Mouse (Mus musculus) ZHBTc4 (cell line): Measurements from ENCODE around the gene Pla2g6.

Experiments
- DNase-seq: peaks from one replicate; pipeline ENCODE4 v3.0.0-alpha.2; 2011; ENCODE audit warnings: low read depth, low spot score

Gene Pla2g6

DNA sequence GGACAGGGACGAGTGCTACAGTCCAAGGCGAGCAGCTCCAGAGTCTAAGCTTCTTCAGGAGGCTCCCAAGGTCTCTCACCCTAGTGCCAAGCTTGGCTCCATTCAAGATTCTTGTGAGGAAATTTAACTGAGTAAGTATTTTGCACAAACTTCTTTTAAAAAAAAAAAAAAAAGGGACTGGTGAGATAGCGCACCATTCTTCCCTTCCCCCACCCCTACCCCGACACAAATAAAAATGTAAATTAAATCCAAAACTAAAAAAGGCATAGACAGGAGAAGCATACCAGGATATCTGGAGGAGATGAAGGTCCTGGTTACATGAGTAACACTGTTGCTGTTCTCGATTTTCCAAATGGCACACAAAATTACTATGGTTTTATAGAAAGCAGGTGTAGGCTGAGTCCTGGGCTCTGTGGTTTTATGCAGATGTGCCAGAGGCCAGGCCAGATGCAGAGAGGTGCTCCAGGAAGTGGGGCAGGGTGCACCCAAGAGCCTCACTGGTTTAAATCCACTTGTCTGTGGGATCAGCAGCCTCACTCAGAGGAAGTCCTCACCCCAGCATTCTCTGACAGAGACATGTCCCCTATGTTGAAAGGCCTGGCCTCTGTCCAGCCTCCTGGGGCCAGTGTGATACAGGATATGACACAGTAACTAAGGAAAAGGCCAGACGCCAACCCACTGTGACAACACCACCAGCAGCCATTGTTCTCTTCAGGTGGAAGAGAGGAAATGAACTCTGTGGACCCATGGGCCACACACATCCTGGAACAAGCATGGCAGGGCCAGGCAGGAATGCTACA lies 5.0 kb downstream of the Pla2g6 start:
- no peak for DNase-seq

DNA sequence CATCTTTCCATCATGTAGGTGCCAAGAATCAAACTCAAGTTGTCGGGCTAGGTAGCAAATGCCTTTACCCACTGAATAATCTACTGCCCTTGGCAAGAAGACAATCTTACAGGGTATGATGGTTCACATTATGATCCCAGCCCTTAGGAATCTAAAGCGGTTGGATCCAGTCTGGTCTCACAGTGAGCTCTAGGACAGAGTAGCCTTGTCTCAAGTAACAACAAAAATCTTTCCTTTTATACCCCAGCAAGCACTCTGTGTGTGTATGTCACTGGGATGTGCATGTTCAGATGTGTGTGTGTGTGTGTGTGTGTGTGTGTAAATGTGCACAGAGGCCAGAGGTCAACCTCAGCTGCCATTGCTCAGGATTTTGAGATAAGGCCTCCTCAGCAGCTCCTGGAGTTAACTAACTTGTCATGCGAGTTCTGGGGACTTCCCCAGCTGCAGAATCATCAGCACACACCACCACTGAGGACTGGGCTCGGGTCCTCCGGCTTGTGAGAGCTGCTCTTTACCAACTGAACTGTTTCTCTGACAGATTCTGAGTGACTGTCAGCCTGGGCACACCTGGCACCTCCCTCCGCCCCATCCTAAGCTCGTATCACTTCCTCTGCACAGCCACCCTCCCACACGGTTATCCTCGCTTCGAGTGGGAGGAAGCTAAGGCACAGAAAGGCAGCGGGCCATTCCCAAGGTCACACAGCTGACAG lies 5.8 kb downstream of the Pla2g6 start:
- DNase-seq, result no peak

DNA sequence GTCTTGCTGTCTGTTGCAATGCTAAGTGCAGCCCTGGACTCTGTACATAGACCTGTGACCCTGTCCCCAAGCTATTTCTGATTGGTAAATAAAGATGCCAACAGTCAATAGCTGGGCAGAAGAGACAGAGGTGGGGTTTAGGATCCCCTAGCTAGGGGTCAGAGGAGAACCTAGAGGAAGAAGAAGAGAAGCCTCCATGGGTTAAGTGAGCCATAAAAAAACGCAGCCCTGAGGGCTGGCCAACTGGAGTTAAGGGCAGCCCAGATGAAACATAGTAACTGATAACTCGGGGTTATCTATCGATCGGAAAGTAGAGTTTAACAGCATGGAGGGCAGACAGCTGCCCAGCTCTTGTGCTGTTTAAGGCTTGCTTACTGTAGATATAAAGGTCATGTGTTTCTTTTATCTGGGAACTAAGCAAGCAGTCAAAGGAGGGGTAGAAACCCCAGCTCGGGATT lies 6.4 kb downstream of the Pla2g6 start:
- DNase-seq, result no peak

DNA sequence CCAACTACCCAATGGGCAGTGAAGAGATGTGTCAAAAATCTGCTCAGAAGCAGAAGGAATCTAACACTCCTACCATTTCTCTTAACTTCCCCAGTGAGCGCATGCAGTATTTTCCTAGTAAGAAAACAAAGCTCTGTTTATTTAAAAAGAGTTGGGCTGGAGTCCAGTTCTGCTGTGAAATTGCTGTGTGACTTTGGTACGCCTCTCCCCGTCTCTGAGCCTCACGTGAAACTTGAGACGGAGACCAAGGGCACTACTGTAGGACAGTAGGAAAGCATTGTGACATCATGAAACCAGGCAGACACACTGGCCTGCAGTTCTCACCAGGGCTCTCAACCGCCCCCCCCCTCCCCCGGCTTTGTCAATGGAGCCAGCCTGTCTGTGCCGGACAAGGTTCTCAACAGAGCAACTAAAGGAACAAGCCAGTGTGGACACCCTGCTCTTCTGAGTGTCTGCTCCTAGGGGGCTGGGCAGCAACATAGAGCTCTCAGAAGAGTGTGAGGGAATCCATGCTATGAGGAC lies 14.3 kb downstream of the Pla2g6 start:
- no peak for DNase-seq

DNA sequence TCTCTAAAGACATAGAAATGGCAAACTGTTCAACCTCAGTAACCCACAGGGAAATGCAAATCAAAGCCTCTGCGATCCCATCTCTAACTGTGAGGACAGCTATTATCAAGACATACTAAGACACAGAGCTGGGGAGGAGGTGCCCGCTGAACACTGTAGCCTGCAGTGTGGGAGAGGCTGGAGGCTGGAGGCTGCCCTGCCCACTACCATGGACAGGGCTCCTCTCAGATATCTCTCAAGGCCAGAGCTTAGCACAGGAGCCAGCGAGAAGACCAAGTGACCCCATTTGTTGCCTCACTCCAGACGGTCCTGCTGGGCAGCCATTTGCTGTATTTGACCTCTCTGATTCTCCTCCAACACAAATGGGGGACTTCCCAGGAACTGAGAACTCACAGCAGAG lies 20.3 kb downstream of the Pla2g6 start:
- no peak for DNase-seq

DNA sequence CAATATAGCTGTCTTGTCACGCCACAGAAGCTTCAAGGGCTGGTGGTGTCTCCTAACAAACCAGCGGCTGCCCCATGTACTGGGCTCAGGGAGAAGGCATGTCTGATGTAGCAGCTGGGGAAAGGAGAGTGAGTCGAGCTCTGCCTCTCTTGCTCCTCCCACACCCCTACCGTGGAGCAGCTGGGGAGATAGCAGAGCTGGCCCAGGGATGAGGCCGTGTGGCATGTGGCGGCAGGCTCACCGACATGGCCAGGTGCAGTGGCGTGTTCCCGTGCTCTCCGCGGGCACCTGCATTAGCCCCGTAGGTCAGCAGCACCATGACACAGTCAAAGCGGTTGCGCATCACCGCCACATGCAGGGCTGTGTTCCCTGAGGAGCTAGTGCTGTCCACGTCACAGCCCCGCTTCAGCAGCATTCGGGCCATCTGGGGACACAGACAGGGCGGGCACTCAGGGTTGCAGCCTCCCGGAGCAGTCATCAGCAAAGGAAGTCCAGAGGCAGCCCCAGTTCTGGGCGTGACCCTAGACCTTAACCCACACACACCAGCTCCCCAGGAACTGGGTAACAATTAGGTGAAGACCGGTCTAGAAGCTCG lies 22.1 kb downstream of the Pla2g6 start:
- peak; percentile 44 for DNase-seq

DNA sequence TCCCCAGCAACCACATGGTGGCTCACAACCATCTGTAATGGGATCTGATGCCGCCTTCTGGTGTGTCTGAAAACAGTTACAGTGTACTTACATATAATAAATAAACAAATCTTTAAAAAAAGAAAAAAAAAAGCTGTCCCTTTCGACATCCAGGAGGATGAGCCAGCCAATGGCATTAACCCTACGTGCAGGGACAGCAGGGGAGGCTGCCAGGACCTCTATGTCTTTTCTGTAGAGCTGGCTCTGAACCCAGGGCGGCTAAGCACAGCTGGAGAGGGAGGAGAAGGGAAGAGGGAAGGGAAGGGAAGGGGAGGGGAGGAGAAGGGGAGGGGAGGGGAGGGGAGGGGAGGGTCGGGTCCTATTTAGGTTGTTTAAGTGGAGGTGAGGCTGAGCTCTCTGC lies 23.4 kb downstream of the Pla2g6 start:
- DNase-seq, result no peak

DNA sequence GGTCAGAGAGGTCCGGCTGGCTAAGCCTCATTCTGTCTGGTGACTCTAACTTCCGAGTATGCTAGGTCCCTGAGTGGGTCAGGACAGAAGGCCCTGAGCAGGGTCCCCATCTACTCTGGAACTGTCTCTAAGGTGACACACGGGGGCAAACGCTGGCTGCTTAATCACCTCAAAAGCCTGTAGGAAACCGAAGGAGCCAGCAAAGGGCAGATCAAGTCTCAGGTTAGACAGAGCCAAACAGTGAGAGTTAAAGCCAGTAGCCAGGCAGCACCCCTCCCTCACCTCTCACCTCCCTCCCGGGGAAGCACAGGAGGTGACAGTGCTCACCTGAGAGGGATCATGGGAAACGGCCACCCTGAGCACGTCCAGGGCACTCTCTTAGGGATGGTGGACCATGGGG lies 24.5 kb downstream of the Pla2g6 start:
- no peak for DNase-seq

DNA sequence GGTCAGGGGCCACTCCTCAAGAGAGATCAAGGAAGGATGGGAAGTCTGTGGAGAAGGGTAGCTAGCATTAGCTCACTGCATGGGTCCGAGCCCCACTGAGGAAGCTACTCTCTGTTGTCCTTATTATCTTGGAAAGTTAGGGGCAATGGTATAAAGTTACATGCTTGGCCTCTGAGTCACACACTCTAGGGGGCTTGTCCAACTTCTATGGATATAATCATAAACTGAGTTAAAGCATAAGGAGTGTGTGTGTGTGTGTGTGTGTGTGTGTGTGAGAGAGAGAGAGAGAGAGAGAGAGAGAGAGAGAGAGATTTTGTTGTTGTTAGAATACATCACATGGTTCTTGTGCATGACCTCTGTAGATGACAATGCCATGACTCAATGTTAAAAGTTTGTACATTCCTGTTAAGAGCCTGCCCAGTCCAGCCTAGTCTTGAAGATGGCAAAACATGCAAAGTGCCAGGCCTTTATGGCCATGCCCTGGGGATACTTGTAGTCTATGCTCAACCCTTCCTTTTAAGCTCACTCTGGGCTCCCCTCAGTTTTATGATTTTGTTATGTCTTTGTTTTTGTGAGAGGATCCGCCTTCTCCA lies 28.5 kb downstream of the Pla2g6 start:
- DNase-seq, result no peak

DNA sequence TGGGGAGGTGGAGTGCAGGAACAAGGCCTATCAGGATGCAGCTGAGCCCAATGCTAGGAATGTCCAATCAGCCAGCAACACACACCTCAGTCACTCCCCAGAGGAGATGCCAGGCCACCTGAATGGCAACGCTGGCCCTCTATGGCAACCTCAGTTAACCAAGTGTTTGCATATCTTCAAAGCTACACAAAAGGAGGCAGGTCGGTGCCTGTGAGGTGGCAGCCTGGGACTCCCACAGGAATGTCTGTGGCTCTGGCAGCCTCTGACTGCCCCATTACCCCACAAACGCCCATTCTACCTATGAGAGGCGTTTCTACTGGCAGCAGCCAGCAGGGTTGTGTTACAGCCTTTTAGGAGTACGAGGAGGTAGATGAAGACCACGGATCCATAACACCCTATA lies 29.6 kb downstream of the Pla2g6 start:
- no peak for DNase-seq

DNA sequence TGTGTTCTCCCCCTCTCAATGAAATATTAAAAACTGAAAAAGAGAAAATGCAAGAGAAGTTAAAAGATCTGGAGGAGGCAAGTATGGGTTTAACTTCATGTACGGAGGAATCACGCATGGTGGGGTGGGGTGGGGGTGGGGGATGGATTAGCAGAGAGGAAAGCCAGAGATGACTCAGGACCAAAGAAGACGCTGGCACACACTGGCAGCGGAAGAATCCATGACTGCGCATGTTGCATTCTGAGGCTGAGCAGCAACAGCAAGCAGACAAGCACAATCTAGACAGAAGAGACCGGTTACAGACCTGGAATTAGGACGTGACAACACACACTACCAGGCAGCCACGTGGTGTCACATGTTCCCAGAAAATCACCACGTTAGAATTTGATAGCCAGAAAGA lies 35.4 kb downstream of the Pla2g6 start:
- no peak for DNase-seq

DNA sequence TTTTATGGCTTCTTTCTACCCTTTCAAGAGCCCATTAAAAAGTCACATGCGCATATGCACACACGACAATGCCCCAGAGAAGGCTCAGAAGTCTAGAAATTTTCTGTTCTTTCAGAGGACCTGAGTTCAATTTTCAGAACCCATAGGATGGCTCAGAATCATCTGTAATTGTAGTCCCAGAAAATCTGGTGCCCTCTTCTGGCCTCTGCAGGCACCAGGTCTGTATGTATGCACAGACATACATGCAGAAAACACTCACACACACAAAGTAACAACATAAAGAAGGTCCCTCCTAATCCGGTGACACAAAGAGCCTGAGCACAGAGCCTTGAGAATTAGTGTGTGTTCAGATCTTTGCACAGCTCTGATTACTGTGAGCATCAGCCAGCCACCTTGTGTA lies 37.9 kb downstream of the Pla2g6 start:
- DNase-seq, result no peak

DNA sequence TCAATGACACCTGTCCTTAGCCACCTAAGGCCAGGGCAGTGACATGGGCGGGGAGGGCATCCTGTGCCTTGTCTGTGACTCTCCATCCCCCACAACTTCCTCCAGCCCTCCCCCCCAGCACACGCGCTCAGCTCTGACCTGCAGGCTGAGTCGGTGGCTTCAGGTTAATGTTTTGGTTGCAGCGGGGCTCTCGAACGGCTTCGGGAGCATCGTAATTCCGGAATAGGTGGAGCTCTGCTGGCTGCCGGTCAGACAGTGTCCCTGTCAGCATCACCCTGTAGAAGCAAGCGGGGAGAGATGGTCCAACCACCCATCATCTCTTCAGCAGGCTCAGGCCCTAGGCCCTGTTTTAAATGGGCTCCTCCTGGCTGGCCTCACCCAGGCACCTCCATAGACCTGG lies 38.7 kb downstream of the Pla2g6 start:
- DNase-seq, result no peak

DNA sequence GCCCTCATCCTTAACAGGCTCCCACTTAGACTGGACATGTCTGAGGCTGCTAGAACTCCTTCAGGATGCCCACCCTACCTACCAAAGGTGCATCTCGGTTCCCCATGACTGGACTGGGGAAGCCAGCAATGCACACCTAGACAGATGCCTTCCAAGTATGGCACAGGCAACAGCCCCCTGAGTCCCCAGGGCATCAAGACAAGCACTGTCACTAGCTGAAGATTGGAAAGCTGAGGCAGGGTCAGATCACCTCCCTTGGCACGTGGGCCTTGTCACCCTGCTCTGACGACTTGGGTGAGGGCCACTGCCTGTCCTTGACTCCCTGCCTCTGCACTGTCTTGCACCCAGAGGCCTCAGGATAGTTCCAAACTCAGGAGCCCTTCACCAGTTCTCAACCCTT lies 39.8 kb downstream of the Pla2g6 start:
- DNase-seq, result no peak

DNA sequence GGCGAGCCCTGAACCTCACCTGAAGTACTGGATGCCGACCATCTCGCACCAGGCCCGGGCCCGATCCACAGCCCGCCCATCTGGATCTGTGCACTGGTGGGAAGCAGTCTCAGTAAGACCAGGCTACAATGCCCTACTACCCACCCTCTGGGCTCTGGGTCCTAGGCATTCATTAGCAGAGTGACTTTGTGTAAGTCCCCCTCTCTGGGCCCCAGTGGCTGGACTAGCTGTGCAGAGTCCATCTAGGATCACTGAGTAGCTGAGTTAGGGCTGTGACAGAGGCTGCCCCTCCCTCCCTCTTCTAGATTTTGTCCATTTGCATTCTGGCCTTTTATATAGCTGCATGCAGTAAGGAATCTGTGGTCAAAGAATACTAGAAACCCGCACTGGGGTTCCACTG lies 41.1 kb downstream of the Pla2g6 start:
- no peak for DNase-seq

DNA sequence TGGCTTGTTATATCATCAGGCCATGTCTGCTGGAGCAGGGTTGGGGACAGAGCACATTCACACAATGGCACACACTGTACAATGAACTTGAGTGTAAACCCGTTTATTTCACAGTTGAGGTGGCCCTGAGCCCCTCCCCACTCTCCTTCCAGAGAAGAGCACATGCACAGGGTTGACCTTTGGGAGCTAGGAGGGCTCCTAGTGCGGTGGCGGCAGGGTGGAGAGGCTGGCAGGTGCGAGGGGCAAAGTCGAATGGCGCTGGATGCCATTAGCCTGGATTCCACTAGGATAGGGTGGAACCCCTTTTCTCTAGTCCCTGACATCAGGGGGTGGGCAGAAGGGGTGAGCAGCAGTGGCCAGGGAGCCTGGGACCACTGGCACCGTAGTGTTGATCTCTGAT lies 42.0 kb downstream of the Pla2g6 start:
- DNase-seq, result no peak

DNA sequence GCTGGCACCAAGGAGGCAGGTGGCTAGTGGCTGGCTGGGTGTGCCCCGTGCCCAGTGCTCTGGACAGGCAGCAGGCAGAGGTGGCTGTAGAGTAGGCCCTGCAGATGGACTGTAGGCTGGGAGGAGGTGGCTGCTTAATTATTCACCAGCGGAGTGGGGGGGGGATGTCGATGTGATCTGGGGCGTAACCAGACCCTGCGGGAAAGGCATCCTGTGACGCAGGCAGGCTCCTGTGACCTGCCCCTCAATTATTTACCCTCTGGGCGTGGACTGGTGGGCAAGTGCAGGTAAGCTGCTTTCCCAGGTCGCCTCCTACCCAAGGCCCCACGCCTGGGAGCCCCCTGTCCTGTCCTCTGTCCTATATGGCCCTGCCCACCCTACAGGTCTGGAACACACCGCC lies 42.8 kb downstream of the Pla2g6 start, which contains the start of gene Baiap2l2:
Gene Baiap2l2 (minus strand): TSS at position 139 of the 400 bp plus-strand sequence.
- DNase-seq, result no peak

DNA sequence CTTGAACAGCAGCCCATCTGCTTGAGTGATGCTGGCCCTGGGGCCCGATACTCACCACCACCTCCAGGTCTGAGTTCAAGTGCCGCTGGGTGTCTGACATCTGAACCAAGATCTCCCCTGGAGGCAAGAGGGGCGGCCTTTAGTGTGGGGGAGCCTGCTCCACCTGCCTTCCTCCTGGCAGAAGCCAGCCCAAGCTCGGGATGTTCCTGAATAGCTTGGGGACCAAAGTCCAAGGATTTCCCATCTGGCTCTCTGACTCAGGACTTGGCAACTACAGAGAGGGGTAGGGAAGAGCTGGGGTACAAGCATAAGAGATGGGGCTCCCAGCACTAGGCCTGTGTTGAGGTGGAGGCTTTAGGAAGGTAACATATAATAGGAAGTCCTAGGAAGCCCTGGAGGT lies 44.8 kb downstream of the Pla2g6 start:
- no peak for DNase-seq

DNA sequence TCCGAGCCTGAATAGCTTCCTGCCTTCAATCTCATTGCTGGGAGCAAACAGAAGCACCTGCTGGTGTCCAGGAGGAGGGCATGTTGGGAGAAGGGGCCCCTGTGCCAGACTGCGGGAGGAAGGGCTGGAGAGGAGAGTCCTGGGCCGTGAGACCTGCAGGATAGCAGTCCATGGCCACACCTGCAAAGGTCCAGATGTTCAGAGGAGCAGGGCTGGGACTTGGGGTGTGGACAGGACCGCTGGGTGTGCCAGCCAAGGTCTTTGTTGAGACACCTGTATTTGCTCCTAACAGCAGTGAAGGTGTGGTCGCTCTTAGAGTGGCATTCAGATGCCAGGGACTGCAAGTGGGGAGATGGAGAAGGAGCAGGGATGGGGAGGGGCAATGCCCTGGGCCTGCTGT lies 45.8 kb downstream of the Pla2g6 start:
- DNase-seq, result no peak

DNA sequence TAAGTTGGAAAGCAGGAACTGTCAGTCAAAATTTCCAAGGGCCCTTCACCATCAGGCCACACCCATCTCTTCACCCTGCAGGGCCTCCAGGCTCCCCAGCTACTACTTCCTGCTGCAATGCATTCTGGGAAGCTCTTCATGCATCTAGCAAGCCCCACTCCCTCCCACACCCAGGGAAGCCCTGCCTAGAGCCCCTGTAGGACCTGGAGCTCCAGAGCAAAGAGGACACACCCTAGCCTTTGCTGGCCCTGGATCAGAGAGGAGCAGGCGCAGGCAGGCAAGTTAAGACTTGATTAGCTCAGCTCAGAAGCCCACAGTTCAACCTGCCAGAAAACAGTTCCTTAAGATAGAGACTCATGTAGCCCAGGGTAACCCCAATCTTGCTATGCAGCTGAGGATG lies 46.8 kb downstream of the Pla2g6 start:
- DNase-seq, result peak; percentile 87

DNA sequence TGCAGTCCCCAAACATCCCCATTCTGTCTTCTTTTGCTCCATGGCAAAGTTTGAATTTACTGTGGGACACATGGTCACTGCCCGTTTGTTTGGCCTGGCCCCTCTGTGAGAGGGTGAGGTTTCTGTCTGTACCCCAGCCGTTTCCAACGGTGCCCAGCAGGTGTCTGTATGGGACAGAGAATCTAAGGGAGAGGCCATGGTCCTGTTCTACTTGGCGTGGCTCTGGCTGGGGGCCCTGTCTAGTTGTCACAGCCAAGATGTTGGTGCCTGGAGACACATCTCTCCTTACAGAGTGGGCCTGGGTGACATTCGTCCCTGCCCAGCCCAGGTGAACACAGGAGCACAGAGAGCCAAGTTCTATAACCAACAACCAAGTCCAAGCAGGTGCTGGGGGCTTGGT lies 47.3 kb downstream of the Pla2g6 start:
- no peak for DNase-seq

DNA sequence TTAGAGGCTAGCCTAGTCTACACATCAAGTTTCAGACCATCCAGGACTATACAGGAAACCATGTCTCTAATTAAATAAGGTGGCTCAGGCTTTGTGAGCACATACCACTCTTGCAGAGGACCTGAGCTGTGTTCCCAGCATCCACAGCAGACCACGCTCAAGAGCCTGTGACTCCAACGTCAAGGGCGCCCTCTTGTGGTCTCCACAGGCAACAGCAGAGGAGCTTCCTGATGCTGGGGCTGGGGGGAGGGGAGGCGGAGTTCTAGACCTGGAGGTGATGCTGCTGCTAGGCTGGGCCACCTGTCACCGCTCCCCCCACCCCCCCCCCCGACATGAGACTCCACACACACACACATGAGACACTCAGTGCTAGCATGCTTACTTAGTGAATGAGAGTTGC lies 48.0 kb downstream of the Pla2g6 start:
- peak; percentile 92 for DNase-seq
